Mouse (Mus musculus) retina, adult 2 months (tissue): ENCODE measurements around the gene Spock1.

Experiments used
- DNase-seq: peaks from one replicate; pipeline ENCODE4 v3.0.0-alpha.2; 2012; ENCODE audit warnings: low read depth, low spot score

Gene Spock1

GRCm38 (mm10) chr13:57908266-57908582 is at the start of gene Spock1:
Spock1 (minus strand) TSS chr13:57908332.
- peak; percentile 54 for DNase-seq

GRCm38 (mm10) chr13:57950091-57950490 is 42.0 kb upstream of the Spock1 start:
- DNase-seq = no peak

- no peak for DNase-seq
Measured at GRCm38 (mm10) chr13:57949513-57949912, 41.4 kb upstream of the Spock1 start.

GRCm38 (mm10) chr13:57945197-57945596 is 37.1 kb upstream of the Spock1 start:
- DNase-seq = no peak

- no peak for DNase-seq
Measured at GRCm38 (mm10) chr13:57944434-57944833, 36.3 kb upstream of the Spock1 start.

DNA sequence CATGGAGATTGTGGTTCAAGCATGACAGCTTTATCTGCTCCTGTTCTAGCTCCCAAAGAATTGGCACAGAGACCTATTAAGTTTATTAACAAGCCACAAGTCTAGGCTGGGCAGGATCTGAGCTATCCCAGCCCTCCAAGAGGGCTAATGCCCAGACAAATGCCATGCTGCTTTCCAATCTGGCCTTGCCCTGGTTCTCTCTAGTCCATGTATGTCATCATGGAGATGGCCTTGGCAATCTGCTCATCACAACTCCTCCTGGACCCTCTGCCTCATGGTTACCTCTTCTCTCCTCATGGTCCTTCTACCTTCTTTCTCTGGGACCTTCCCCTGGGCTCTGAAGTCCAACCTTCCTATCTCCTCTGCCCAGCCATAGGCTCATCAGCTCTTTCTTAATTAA is 35.8 kb upstream of the Spock1 start:
- DNase-seq = no peak

GRCm38 (mm10) chr13:57937463-57938229 is 29.5 kb upstream of the Spock1 start:
- DNase-seq = no peak

- no peak for DNase-seq
Measured at GRCm38 (mm10) chr13:57931998-57932397, 23.9 kb upstream of the Spock1 start.

- no peak for DNase-seq
Measured at GRCm38 (mm10) chr13:57931376-57931775, 23.2 kb upstream of the Spock1 start.

DNA sequence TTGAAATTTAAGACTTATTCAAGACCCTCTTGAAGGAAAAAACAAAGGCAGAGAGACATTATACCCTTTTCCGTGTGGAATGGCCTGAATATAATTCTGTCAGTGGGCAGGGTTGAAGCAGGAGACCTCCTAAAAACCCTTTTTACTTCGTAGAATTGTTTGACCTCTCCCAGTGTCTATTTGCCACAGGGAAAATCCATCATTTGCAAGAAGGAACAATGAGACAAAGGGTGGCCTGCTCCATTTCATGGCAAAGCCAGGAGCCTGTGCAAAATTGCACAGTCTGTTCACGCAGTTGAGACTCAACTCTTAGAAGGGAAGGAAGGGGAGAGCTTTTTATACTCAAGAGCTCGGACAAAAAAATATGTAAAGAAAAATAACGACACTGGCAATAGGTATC is 22.6 kb upstream of the Spock1 start:
- DNase-seq = no peak

- no peak for DNase-seq
Measured at GRCm38 (mm10) chr13:57930283-57930682, 22.2 kb upstream of the Spock1 start.

GRCm38 (mm10) chr13:57919947-57920346 is 11.8 kb upstream of the Spock1 start:
- no peak for DNase-seq

GRCm38 (mm10) chr13:57911171-57911570 is 3.0 kb upstream of the Spock1 start:
- no peak for DNase-seq

- DNase-seq = no peak
Measured at GRCm38 (mm10) chr13:57907428-57908265, 485 bp downstream of the Spock1 start.

GRCm38 (mm10) chr13:57894597-57894996 is 13.5 kb downstream of the Spock1 start:
- DNase-seq = no peak

- no peak for DNase-seq
Measured at GRCm38 (mm10) chr13:57889708-57890107, 18.4 kb downstream of the Spock1 start.

- no peak for DNase-seq
Measured at GRCm38 (mm10) chr13:57889050-57889449, 19.1 kb downstream of the Spock1 start.

GRCm38 (mm10) chr13:57879817-57880216 is 28.3 kb downstream of the Spock1 start:
- no peak for DNase-seq

GRCm38 (mm10) chr13:57878797-57879196 is 29.3 kb downstream of the Spock1 start:
- DNase-seq = no peak

- DNase-seq = no peak
Measured at GRCm38 (mm10) chr13:57877782-57878181, 30.4 kb downstream of the Spock1 start.

GRCm38 (mm10) chr13:57876966-57877365 is 31.2 kb downstream of the Spock1 start:
- DNase-seq = no peak

- no peak for DNase-seq
Measured at GRCm38 (mm10) chr13:57870058-57870457, 38.1 kb downstream of the Spock1 start.

GRCm38 (mm10) chr13:57867586-57867985 is 40.5 kb downstream of the Spock1 start:
- DNase-seq = no peak
